Mouse (Mus musculus): ENCODE results near the gene Dscam.

DNA sequence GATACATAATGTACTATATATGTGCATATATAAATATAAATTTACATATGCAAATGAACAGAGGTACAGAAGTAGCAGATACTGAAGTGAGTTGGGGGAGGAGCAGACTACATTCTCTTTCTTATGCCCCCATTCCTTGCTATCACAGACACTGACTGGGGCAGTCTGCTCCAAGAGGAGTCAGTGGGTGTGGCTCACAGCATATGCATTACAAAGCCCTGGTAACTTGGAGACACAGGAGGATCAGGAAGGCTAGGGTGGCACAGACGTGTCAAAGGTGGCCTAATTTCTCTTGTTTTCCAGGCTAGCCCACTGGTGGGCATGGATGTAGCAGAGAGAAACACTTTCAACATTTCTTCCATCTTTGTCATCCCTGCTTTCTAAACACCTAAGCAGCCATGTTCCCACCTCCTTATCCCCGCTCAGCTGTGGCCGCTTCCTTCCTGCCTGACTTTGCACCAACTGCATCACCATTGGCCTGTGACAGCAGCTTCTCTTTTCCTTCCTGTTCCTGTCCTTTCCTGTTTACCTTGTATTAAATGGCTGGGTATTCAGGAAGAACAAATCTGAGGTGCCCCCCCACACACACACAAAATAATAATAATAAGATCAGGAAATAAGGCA, 325.0 kb downstream of the Dscam start:
- TF ChIP-seq POLR2A (IDR thresholded peaks at IDR 0.05; ENCODE audit: insufficient read length, low read depth) (no peak), CEBPB (IDR thresholded peaks at IDR 0.05; ENCODE audit: insufficient read depth, poor library complexity, severe bottlenecking) (no peak), MAX (IDR thresholded peaks at IDR 0.05; ENCODE audit: low read depth) (no peak), POLR2AphosphoS2 (IDR thresholded peaks at IDR 0.05; ENCODE audit: insufficient read length, low read depth) (no peak), MYOD1 (IDR thresholded peaks at IDR 0.05; ENCODE audit: control insufficient read depth in 1 of 3, insufficient read length in 2 of 3, low read depth in 2 of 3) (no peak), E2F4 (IDR thresholded peaks at IDR 0.05; ENCODE audit: insufficient read depth) (no peak), TCF3 (IDR thresholded peaks at IDR 0.05; ENCODE audit: insufficient read length, low read depth) (no peak)

All from myocyte (in vitro differentiated cells).